Mouse (Mus musculus): Measurements from ENCODE around the gene Gabarap. TPM values are rescaled to one million over a fixed set of nuclear protein-coding genes. Genes with fewer than 3 reads are reported as not detected.
"Not testable (repeated sequence)": the region's sequence is repeated elsewhere in the genome, so short reads cannot be mapped to it uniquely, and the experiment has no call there.

Gene Gabarap
- 100 to 1,000 TPM; 287 to 342 (median 325) TPM for total RNA-seq (2022)

GRCm38 (mm10) chr11:69990850-69991691, at the start of gene Gabarap:
Gene Gabarap, plus strand, starts transcription at chr11:69991143.
- peak; percentile 98 for DNase-seq (ENCODE audit: low spot score)

- no peak for DNase-seq (ENCODE audit: low spot score)
These were observed 45.7 kb upstream of the Gabarap start for GRCm38 (mm10) chr11:69945216-69945615.

GRCm38 (mm10) chr11:69945997-69946891, 44.7 kb upstream of the Gabarap start:
- no peak for DNase-seq (ENCODE audit: low spot score)

GRCm38 (mm10) chr11:69947337-69948065, 43.4 kb upstream of the Gabarap start:
- peak; percentile 54 for DNase-seq (ENCODE audit: low spot score)

GRCm38 (mm10) chr11:69948066-69948762, 42.7 kb upstream of the Gabarap start, which contains the start of gene Slc2a4:
Gene Slc2a4, minus strand, starts transcription at chr11:69948188.
- DNase-seq (ENCODE audit: low spot score) = peak; percentile 91

- DNase-seq (ENCODE audit: low spot score) = peak; percentile 91
These were observed 42.2 kb upstream of the Gabarap start for GRCm38 (mm10) chr11:69948763-69949150.

GRCm38 (mm10) chr11:69950807-69951459, 40.0 kb upstream of the Gabarap start:
- no peak for DNase-seq (ENCODE audit: low spot score)

- no peak for DNase-seq (ENCODE audit: low spot score)
These were observed 38.7 kb upstream of the Gabarap start for GRCm38 (mm10) chr11:69952274-69952673.

- DNase-seq (ENCODE audit: low spot score) = no peak
These were observed 37.6 kb upstream of the Gabarap start for GRCm38 (mm10) chr11:69953267-69953915.

GRCm38 (mm10) chr11:69955618-69956017, 35.3 kb upstream of the Gabarap start:
- DNase-seq (ENCODE audit: low spot score) = not testable (repeated sequence)

GRCm38 (mm10) chr11:69956218-69956617, 34.7 kb upstream of the Gabarap start:
- no peak for DNase-seq (ENCODE audit: low spot score)

- no peak for DNase-seq (ENCODE audit: low spot score)
These were observed 30.3 kb upstream of the Gabarap start for GRCm38 (mm10) chr11:69960616-69961015.

- no peak for DNase-seq (ENCODE audit: low spot score)
These were observed 29.1 kb upstream of the Gabarap start for GRCm38 (mm10) chr11:69961841-69962240.

- DNase-seq (ENCODE audit: low spot score) = no peak
These were observed 26.2 kb upstream of the Gabarap start, which contains the start of gene Cldn7 for GRCm38 (mm10) chr11:69964650-69965270. Gene Cldn7, plus strand, starts transcription at chr11:69964779.

GRCm38 (mm10) chr11:69965271-69966005, 25.5 kb upstream of the Gabarap start:
- no peak for DNase-seq (ENCODE audit: low spot score)

- no peak for DNase-seq (ENCODE audit: low spot score)
These were observed 24.7 kb upstream of the Gabarap start for GRCm38 (mm10) chr11:69966006-69966859.

- DNase-seq (ENCODE audit: low spot score) = no peak
These were observed 24.0 kb upstream of the Gabarap start for GRCm38 (mm10) chr11:69966860-69967517.
